Mouse (Mus musculus) liver, embryonic 14.5 days (tissue): ENCODE data around the gene Wdr81. TPM values are rescaled to one million over a fixed set of nuclear protein-coding genes. Genes with fewer than 3 reads are reported as not detected.
A peak's percentile ranks its signal among the peaks of the same experiment; 100 is the strongest.

ENCODE experiments used
- ATAC-seq: fragments of 200-750 bp; cut with Nextera tagmentation; 2 replicates; pipeline ENCODE4 v1.8.0; 2017; ENCODE audit warnings: moderate number of reproducible peaks, mild to moderate bottlenecking, moderate library complexity; ENCODE audit not compliant: insufficient read depth
- DNase-seq, 3 experiments: peaks; one replicate each; pipeline ENCODE4 v3.0.0-alpha.2; 2012 to 2013; ENCODE audit warnings: low read depth in 3 of 3, low spot score in 3 of 3
- H3K27ac ChIP-seq: fragments of 300-500 bp; sonication (generic); 2 replicates; pipeline ENCODE4 v1.5.1; 2014; ENCODE audit warnings: moderate library complexity, mild to moderate bottlenecking, control low read depth, inconsistent platforms
- H3K27me3 ChIP-seq: fragments of 300-500 bp; sonication (generic); 2 replicates; pipeline ENCODE4 v1.6.1; 2014; ENCODE audit warnings: mild to moderate bottlenecking, low read length, moderate library complexity; ENCODE audit not compliant: control insufficient read depth, insufficient read depth
- H3K36me3 ChIP-seq: fragments of 300-500 bp; sonication (generic); replicated peaks from 2 replicates; pipeline ENCODE4 v1.6.1; 2014; ENCODE audit warnings: low read depth; ENCODE audit not compliant: control insufficient read depth, insufficient read depth
- H3K4me1 ChIP-seq, 2 experiments: fragments of 200-500 bp in 1 of 2; fragments of 300-500 bp in 1 of 2; sonication (generic) in 1 of 2; replicated peaks; 2 replicates each; pipeline ENCODE4 v1.6.1; 2012 to 2014; ENCODE audit warnings: antibody characterized with exemption in 1 of 2, inconsistent platforms in 1 of 2, low read length in 1 of 2; ENCODE audit not compliant: control insufficient read depth in 2 of 2, insufficient read depth in 2 of 2
- H3K4me2 ChIP-seq: fragments of 300-500 bp; sonication (generic); 2 replicates; pipeline ENCODE4 v1.6.1; 2014; ENCODE audit warnings: low read depth, mild to moderate bottlenecking, control low read depth, moderate library complexity
- H3K4me3 ChIP-seq, 2 experiments: fragments of 200-500 bp in 1 of 2; fragments of 300-500 bp in 1 of 2; sonication (generic) in 1 of 2; 2 replicates each; pipeline ENCODE4 v1.5.1; 2012 to 2014; ENCODE audit warnings: low read depth in 2 of 2, low read length in 2 of 2, mild to moderate bottlenecking in 2 of 2, control low read depth in 1 of 2, inconsistent platforms in 1 of 2, moderate library complexity in 1 of 2; ENCODE audit not compliant: insufficient read depth in 1 of 2
- H3K9ac ChIP-seq: fragments of 300-500 bp; sonication (generic); replicated peaks from 2 replicates; pipeline ENCODE4 v1.6.1; 2014; ENCODE audit warnings: mild to moderate bottlenecking, control low read depth, moderate library complexity
- H3K9me3 ChIP-seq: fragments of 300-500 bp; sonication (generic); 2 replicates; pipeline ENCODE4 v1.6.1; 2016; ENCODE audit warnings: low read length, mixed read lengths; ENCODE audit not compliant: control insufficient read depth
- CTCF ChIP-seq: IDR thresholded peaks from 2 replicates; pipeline ENCODE4 v1.5.1; 2016; ENCODE audit warnings: antibody characterized with exemption, low read depth, control low read depth
- EP300 ChIP-seq: IDR thresholded peaks from 2 replicates; pipeline ENCODE4 v1.6.1; 2016; ENCODE audit warnings: antibody characterized with exemption, low read depth
- WGBS: fragments of 180-500 bp; shearing (Covaris S2); extraction: QIAGEN DNeasy Blood & Tissue Kit; methylation state at CpG from one replicate; pipeline ENCODE4 v1.1.7; 2014; ENCODE audit not compliant: insufficient replicate concordance; 5-methylcytosine and 5-hydroxymethylcytosine counted together
- polyA plus RNA-seq, 2 experiments: library from polyadenylated mRNA; depleted of rRNA in 1 of 2; stranded (reverse) in 1 of 2; unstranded in 1 of 2; fragments of >200 nt; fragmentation: Nextera tagmentation in 1 of 2; extraction: Ambion mirVana in 1 of 2; gene quantifications; 2 replicates each; pipeline versions ENCODE4 v1.2.1 to v1.2.3; 2012 to 2014

Gene Wdr81
- polyA plus RNA-seq, 2 experiments = 14.6 to 15.3 TPM

GRCm38 (mm10) chr11:75421375-75422012 lies 33.0 kb downstream of the Wdr81 start:
- Histone ChIP-seq H3K4me1 (peaks cover 0 to 6% of the 10 kb centered on the region in 2 experiments; a peak in 2 of 4 replicates), H3K9ac (no peak overlapping the region), H3K4me2 (peak overlapping the region; percentile 45), H3K27ac (no peak overlapping the region), H3K36me3 (no peaks in the 10 kb centered on the region), H3K27me3 (no peaks in the 10 kb centered on the region; the same call in 1 of the 2 replicates), H3K9me3 (no peaks in the 10 kb centered on the region), H3K4me3 (peak overlapping the region; percentile 45 to 47)
- DNase-seq (no peak), ATAC-seq (no peak)
- no peak for TF ChIP-seq CTCF
- TF ChIP-seq EP300 = no peak
- 49% methylated on average over 6 of the region's 6 CpGs for WGBS

DNA sequence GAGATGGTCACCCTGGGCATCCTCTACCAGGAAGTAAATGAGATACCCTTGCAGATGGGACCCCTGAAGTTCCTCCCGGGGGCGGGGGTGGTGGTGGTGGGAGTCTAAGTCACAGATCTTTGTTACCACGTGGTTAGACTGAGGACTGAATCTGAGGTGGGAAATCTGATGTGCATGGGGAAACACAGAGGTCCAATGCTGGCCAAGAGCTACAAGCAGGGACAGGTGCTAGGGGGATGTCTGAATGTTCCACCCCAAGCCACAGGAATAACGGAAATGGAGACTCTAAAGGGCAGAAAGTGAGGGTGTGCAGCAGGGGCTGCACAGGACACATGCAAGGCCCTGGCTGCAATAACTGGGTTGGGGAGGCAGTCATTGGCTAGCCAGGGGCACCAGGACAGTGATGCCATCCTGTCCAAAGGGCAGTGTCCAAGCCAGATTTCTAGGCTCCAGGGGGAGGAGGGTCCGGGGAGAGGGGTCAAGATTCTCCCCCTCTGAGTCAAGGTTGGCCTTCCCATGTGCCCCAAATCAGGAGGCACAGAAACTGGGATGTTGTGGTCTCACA lies 33.6 kb downstream of the Wdr81 start:
- Histone ChIP-seq H3K4me2 (peak overlapping the region; percentile 45), H3K9me3 (no peaks in the 10 kb centered on the region), H3K36me3 (no peaks in the 10 kb centered on the region), H3K4me1 (peaks cover 0 to 6% of the 10 kb centered on the region in 2 experiments; a peak in 2 of 4 replicates), H3K27me3 (no peaks in the 10 kb centered on the region; the same call in 1 of the 2 replicates), H3K9ac (no peak overlapping the region), H3K4me3 (peak overlapping the region in 1 of 2 experiments; percentile 45; a peak in 1 of 4 replicates), H3K27ac (no peak overlapping the region)
- ATAC-seq (no peak), DNase-seq (no peak)
- 44% methylated on average over 5 of the region's 5 CpGs for WGBS
- TF ChIP-seq CTCF = no peak
- TF ChIP-seq EP300 = no peak

DNA sequence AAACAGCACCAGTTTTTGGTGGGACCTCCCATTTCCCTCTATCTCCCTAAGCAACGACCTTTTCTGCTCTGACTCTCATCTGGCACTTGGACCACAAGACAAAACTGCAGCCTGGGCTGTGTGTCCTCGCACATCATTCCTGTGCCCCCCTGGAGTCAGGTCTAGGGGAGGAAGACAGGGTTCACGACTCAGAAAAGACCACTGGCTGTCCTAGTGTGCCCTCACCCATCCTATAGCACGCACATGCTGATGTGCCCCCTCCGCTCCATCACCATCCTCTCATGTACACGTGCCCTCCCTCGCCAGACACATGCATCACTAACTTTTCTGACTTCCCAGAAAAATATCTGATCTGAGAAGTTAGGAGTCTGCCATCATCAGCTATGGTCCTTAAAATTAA lies 34.5 kb downstream of the Wdr81 start:
- ATAC-seq = no peak
- H3K36me3 ChIP-seq = no peaks in the 10 kb centered on the region
- H3K9ac ChIP-seq = no peak overlapping the region
- no peaks in the 10 kb centered on the region; the same call in 1 of the 2 replicates for H3K27me3 ChIP-seq
- H3K4me1 ChIP-seq = peaks cover 0 to 6% of the 10 kb centered on the region in 2 experiments; a peak in 2 of 4 replicates
- DNase-seq = no peak
- no peak overlapping the region for H3K4me3 ChIP-seq
- H3K4me2 ChIP-seq = no peak overlapping the region
- H3K27ac ChIP-seq = no peak overlapping the region
- TF ChIP-seq CTCF (no peak), EP300 (no peak)
- no peaks in the 10 kb centered on the region for H3K9me3 ChIP-seq
- 62% methylated on average over 7 of the region's 7 CpGs for WGBS

- no peak for ATAC-seq
- no peak for TF ChIP-seq EP300
- Histone ChIP-seq H3K4me1 (no peaks in the 10 kb centered on the region), H3K27ac (no peak overlapping the region), H3K27me3 (no peaks in the 10 kb centered on the region), H3K9ac (no peak overlapping the region), H3K4me2 (no peak overlapping the region), H3K9me3 (no peaks in the 10 kb centered on the region), H3K4me3 (no peak overlapping the region), H3K36me3 (no peaks in the 10 kb centered on the region)
- 61% methylated on average over 13 of the region's 13 CpGs for WGBS
- no peak for DNase-seq
These were observed 38.5 kb downstream of the Wdr81 start for GRCm38 (mm10) chr11:75415994-75416393.

- no peaks in the 10 kb centered on the region for H3K36me3 ChIP-seq
These were observed 39.4 kb downstream of the Wdr81 start for GRCm38 (mm10) chr11:75415096-75415495.

More at GRCm38 (mm10) chr11:75415096-75415495, 39.4 kb downstream of the Wdr81 start:
- ATAC-seq = no peak
- no peaks in the 10 kb centered on the region for H3K9me3 ChIP-seq
- no peak for DNase-seq
- no peaks in the 10 kb centered on the region for H3K4me1 ChIP-seq
- TF ChIP-seq CTCF = no peak
- TF ChIP-seq EP300 = no peak
- no peak overlapping the region for H3K27ac ChIP-seq
- no peak overlapping the region for H3K4me3 ChIP-seq
- no peak overlapping the region for H3K9ac ChIP-seq
- WGBS = 20% methylated on average over 7 of the region's 7 CpGs
- H3K27me3 ChIP-seq = no peaks in the 10 kb centered on the region
- H3K4me2 ChIP-seq = no peak overlapping the region
